Mouse (Mus musculus) megakaryocyte, embryonic 14.5 days (primary cell): ENCODE results near the gene Atp6v1g2.

ENCODE experiments used
- FLI1 ChIP-seq: IDR thresholded peaks from 2 replicates; pipeline ENCODE4 v1.6.1; 2012; ENCODE audit warnings: low read length, inconsistent platforms, mixed read lengths
- GATA1 ChIP-seq: IDR thresholded peaks from 3 replicates; pipeline ENCODE4 v1.6.1; 2012; ENCODE audit warnings: mixed read lengths, low read length, inconsistent platforms, borderline replicate concordance

- no peak for TF ChIP-seq GATA1
- no peak for TF ChIP-seq FLI1
These were observed 13.8 kb upstream of the Atp6v1g2 start for GRCm38 (mm10) chr17:35219601-35220041.
